Mouse (Mus musculus): Measurements from ENCODE around the gene Wfikkn1. TPM values are rescaled to one million over a fixed set of nuclear protein-coding genes. Genes with fewer than 3 reads are reported as not detected.
"Not testable (repeated sequence)": the region's sequence is repeated elsewhere in the genome, so short reads cannot be mapped to it uniquely, and the experiment has no call there.

The Wfikkn1 gene
- polyA plus RNA-seq, 1 experiment from 2014 or later: 0.63 TPM

- Histone ChIP-seq H3K9me3 (no peaks in the 10 kb centered on the region), H3K4me1 (peaks cover 24% of the 10 kb centered on the region), H3K36me3 (peaks cover 16% of the 10 kb centered on the region), H3K4me3 (peak overlapping the region; percentile 81), H3K27ac (peak overlapping the region; percentile 94), H3K4me2 (peak overlapping the region; percentile 81), H3K9ac (peak overlapping the region; percentile 79), H3K27me3 (no peaks in the 10 kb centered on the region)
- ATAC-seq (ENCODE audit: insufficient number of reproducible peaks, low FRiP score, low TSS enrichment, low read depth): no peak
- 6% methylated on average over 14 of the region's 14 CpGs for WGBS
These were observed 6.4 kb downstream of the Wfikkn1 start for GRCm38 (mm10) chr17:25874148-25874720.

DNA sequence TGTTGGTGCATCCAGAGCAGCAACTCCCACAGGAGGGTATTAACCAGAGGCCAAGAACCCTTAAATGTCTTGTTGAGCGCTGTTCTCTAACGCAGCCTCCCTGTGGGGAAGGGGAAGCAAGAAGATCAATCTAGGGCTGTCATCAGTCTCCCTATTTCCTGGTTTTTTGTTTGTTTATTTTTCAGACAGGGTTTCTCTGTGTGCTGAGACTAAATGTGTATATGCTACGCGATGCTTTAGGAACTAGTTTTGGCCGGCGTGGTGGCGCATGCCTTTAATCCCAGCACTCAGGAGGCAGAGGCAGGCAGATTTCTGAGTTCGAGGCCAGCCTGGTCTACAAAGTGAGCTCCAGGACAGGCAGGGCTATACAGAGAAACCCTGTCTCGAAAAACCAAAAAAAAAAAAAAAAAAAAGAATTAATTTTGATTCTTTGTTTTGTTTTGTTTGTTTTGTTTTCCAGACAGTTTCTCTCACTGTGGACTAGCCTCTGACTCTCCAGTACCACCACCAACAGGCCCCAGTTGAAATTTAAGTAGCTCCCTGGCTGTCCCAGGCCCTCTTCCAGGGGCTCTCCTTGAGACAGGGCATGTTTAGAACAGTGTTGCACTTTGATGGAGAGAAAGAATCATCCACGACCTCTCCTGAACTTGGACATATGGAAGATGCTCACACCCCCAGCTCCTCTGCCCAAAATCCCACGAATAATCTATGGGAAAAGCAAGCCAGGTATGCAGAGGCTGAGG is 7.1 kb downstream of the Wfikkn1 start:
- WGBS: 79% methylated on average over 11 of the region's 11 CpGs
- Histone ChIP-seq H3K4me2 (peak overlapping the region; percentile 81), H3K9me3 (no peaks in the 10 kb centered on the region), H3K27me3 (no peaks in the 10 kb centered on the region), H3K36me3 (peaks cover 10% of the 10 kb centered on the region), H3K9ac (no peak overlapping the region), H3K27ac (0 out of 2 replicates have a peak overlapping the region, but pooled peaks have one; percentile 94), H3K4me3 (peak overlapping the region; percentile 81; the same call in 1 of the 2 replicates), H3K4me1 (peaks cover 30% of the 10 kb centered on the region)
- ATAC-seq (ENCODE audit: insufficient number of reproducible peaks, low FRiP score, low TSS enrichment, low read depth): no peak

DNA sequence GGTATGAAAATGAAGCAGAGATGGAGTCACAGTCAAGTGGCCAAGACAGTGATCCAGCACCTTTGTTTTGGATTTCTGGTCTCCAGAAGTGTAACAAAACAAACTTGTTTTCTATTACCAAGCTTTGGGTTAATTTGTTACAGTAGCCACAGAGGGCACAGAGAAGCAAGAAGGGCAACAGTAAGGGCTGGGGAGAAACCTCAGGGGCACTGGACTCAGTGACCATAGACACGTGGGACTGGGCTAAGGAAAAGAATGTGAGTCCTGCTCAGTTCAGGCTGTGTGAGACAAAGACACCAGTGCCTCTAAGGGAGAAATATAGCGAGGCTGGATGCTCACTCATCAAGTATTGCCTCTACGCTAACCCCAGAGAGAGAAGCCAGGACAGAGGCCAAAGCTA is 8.0 kb downstream of the Wfikkn1 start:
- no peak overlapping the region for H3K4me2 ChIP-seq
- no peak overlapping the region for H3K27ac ChIP-seq
- WGBS: 78% methylated on average over 3 of the region's 3 CpGs
- no peaks in the 10 kb centered on the region for H3K9me3 ChIP-seq
- H3K9ac ChIP-seq: no peak overlapping the region
- no peak overlapping the region for H3K4me3 ChIP-seq
- H3K36me3 ChIP-seq: peaks cover under 1% of the 10 kb centered on the region
- no peak for ATAC-seq (ENCODE audit: insufficient number of reproducible peaks, low FRiP score, low TSS enrichment, low read depth)
- peaks cover 36% of the 10 kb centered on the region for H3K4me1 ChIP-seq
- no peaks in the 10 kb centered on the region for H3K27me3 ChIP-seq

- H3K9ac ChIP-seq; ATAC-seq (ENCODE audit: insufficient number of reproducible peaks, low FRiP score, low TSS enrichment, low read depth); H3K27me3 ChIP-seq: not testable (repeated sequence)
These were observed 9.1 kb downstream of the Wfikkn1 start for GRCm38 (mm10) chr17:25871566-25871965.

DNA sequence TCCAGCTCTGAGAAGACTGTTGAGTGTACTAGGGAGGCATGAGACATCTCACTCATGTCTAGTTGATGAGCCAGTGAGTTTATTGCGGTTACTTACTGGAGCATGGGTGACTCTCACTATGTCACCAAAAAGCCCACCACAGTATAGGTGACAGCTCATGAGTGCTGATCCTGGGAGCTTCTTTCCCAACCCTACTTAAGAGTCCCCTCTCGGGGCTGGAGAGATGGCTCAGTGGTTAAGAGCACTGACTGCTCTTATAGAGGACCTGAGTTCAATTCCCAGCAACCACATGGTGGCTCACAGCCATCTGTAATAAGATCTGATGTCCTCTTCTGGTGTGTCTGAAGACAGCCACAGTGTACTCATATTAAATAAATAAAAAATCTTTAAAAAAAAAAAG is 10.7 kb downstream of the Wfikkn1 start:
- H3K27ac ChIP-seq: no peak overlapping the region
- H3K4me3 ChIP-seq: no peak overlapping the region
- H3K9ac ChIP-seq: no peak overlapping the region
- WGBS: 85% methylated on average over 2 of the region's 2 CpGs
- H3K9me3 ChIP-seq: no peaks in the 10 kb centered on the region
- H3K4me2 ChIP-seq: no peak overlapping the region
- H3K36me3 ChIP-seq: no peaks in the 10 kb centered on the region
- no peak for ATAC-seq (ENCODE audit: insufficient number of reproducible peaks, low FRiP score, low TSS enrichment, low read depth)
- H3K4me1 ChIP-seq: peaks cover 25% of the 10 kb centered on the region
- H3K27me3 ChIP-seq: no peaks in the 10 kb centered on the region

More at GRCm38 (mm10) chr17:25871566-25871965, 9.1 kb downstream of the Wfikkn1 start:
- H3K4me2 ChIP-seq, H3K4me3 ChIP-seq, H3K36me3 ChIP-seq, H3K27ac ChIP-seq, H3K9me3 ChIP-seq: not testable (repeated sequence)
- peaks cover 34% of the 10 kb centered on the region for H3K4me1 ChIP-seq

DNA sequence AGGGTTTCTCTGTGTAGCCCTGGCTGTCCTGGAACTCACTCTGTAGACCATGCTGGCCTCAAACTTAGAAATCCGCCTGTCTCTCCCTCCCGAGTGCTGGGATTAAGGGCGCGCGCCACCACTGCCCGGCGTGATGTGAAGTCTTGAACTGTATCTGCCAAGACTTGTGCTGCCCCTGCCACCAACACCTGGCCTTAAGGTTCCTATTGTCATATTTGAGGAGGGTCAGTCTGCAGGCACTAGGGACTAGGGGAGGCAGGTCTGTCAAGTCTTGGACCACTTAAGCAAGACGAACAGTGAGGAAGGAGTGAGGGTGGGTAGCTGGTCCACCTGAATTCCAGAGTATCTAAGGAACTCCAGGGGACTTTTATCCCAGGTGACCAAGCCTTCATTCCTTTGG is 11.2 kb downstream of the Wfikkn1 start:
- WGBS: 89% methylated on average over 8 of the region's 8 CpGs
- ATAC-seq (ENCODE audit: insufficient number of reproducible peaks, low FRiP score, low TSS enrichment, low read depth): no peak

GRCm38 (mm10) chr17:25868601-25869191 is 12.0 kb downstream of the Wfikkn1 start, which contains the start of gene Mcrip2:
Gene Mcrip2 (minus strand): TSS chr17:25868764.
- Histone ChIP-seq H3K4me2 (peak within 1 kb of the TSS; percentile 99), H3K9me3 (no peaks in the 10 kb centered on the region), H3K9ac (peak within 1 kb of the TSS; percentile 57), H3K4me1 (peaks cover 17% of the 10 kb centered on the region), H3K4me3 (peak within 1 kb of the TSS; percentile 87), H3K27me3 (no peaks in the 10 kb centered on the region), H3K36me3 (no peaks in the 10 kb centered on the region), H3K27ac (peak within 1 kb of the TSS; percentile 76)
- 1% methylated on average over 24 of the region's 24 CpGs for WGBS
- peak; percentile 77 for ATAC-seq (ENCODE audit: insufficient number of reproducible peaks, low FRiP score, low TSS enrichment, low read depth)

More for the DNA sequence above, 11.2 kb downstream of the Wfikkn1 start:
- no peaks in the 10 kb centered on the region for H3K27me3 ChIP-seq
- no peak overlapping the region for H3K27ac ChIP-seq
- H3K4me2 ChIP-seq: no peak overlapping the region
- no peaks in the 10 kb centered on the region for H3K36me3 ChIP-seq
- H3K9ac ChIP-seq: no peak overlapping the region
- no peaks in the 10 kb centered on the region for H3K9me3 ChIP-seq
- no peak overlapping the region for H3K4me3 ChIP-seq
- peaks cover 23% of the 10 kb centered on the region for H3K4me1 ChIP-seq

- 1% methylated on average over 42 of the region's 42 CpGs for WGBS
- H3K9ac ChIP-seq: peak overlapping the region; percentile 57
- H3K27me3 ChIP-seq: no peaks in the 10 kb centered on the region
- no peaks in the 10 kb centered on the region for H3K36me3 ChIP-seq
- H3K4me2 ChIP-seq: peak overlapping the region; percentile 99
- peak overlapping the region; percentile 76; the same call in 1 of the 2 replicates for H3K27ac ChIP-seq
- peak overlapping the region; percentile 87 for H3K4me3 ChIP-seq
- H3K4me1 ChIP-seq: peaks cover 17% of the 10 kb centered on the region
- H3K9me3 ChIP-seq: no peaks in the 10 kb centered on the region
- peak; percentile 26; the same call in 1 of the 2 replicates for ATAC-seq (ENCODE audit: insufficient number of reproducible peaks, low FRiP score, low TSS enrichment, low read depth)
These were observed 12.6 kb downstream of the Wfikkn1 start for GRCm38 (mm10) chr17:25867836-25868600.

GRCm38 (mm10) chr17:25867509-25867835 is 13.2 kb downstream of the Wfikkn1 start:
- Histone ChIP-seq H3K27ac (no peak overlapping the region), H3K36me3 (no peaks in the 10 kb centered on the region), H3K27me3 (no peaks in the 10 kb centered on the region), H3K4me3 (peak overlapping the region; percentile 87), H3K9ac (no peak overlapping the region), H3K4me1 (peaks cover 17% of the 10 kb centered on the region), H3K4me2 (peak overlapping the region; percentile 99), H3K9me3 (no peaks in the 10 kb centered on the region)
- ATAC-seq (ENCODE audit: insufficient number of reproducible peaks, low FRiP score, low TSS enrichment, low read depth): no peak
- WGBS: 12% methylated on average over 7 of the region's 7 CpGs

GRCm38 (mm10) chr17:25866172-25866571 is 14.5 kb downstream of the Wfikkn1 start:
- H3K4me1 ChIP-seq: peaks cover 17% of the 10 kb centered on the region
- no peak overlapping the region for H3K4me3 ChIP-seq
- no peaks in the 10 kb centered on the region for H3K36me3 ChIP-seq
- H3K9me3 ChIP-seq: no peaks in the 10 kb centered on the region
- no peak overlapping the region for H3K4me2 ChIP-seq
- ATAC-seq (ENCODE audit: insufficient number of reproducible peaks, low FRiP score, low TSS enrichment, low read depth): no peak
- H3K9ac ChIP-seq: no peak overlapping the region
- WGBS: 94% methylated on average over 3 of the region's 3 CpGs
- no peaks in the 10 kb centered on the region for H3K27me3 ChIP-seq
- H3K27ac ChIP-seq: no peak overlapping the region

- Histone ChIP-seq H3K27me3 (no peaks in the 10 kb centered on the region), H3K4me1 (peaks cover 26% of the 10 kb centered on the region), H3K4me2 (no peak overlapping the region), H3K36me3 (no peaks in the 10 kb centered on the region), H3K9me3 (no peaks in the 10 kb centered on the region), H3K9ac (no peak overlapping the region), H3K27ac (no peak overlapping the region), H3K4me3 (no peak overlapping the region)
- 85% methylated on average over 11 of the region's 11 CpGs for WGBS
- ATAC-seq (ENCODE audit: insufficient number of reproducible peaks, low FRiP score, low TSS enrichment, low read depth): no peak
These were observed 15.4 kb downstream of the Wfikkn1 start for GRCm38 (mm10) chr17:25865288-25865687.
